Mouse (Mus musculus) gastrocnemius, postnatal 25 days (tissue): ENCODE measurements around the gene Pgpep1l. TPM values are rescaled to one million over a fixed set of nuclear protein-coding genes. Genes with fewer than 3 reads are reported as not detected.

Experiments
- DNase-seq: peaks from one replicate; pipeline ENCODE4 v3.0.0; 2022
- total RNA-seq, 2 experiments: library from RNA; stranded (reverse); gene quantifications; 1 replicate in 1 of 2; 2 replicates in 1 of 2; pipeline ENCODE4 v1.2.3; 2021

The Pgpep1l gene
- total RNA-seq, 2 experiments from 2014 or later: 4.4 to 5.0 TPM

GRCm38 (mm10) chr7:68262612-68263200 lies 1.3 kb downstream of the Pgpep1l start:
- DNase-seq: no peak

- no peak for DNase-seq
Measured at GRCm38 (mm10) chr7:68259523-68260081, 4.4 kb downstream of the Pgpep1l start.

GRCm38 (mm10) chr7:68258326-68259150 lies 5.5 kb downstream of the Pgpep1l start:
- no peak for DNase-seq

GRCm38 (mm10) chr7:68257767-68258166 lies 6.3 kb downstream of the Pgpep1l start:
- DNase-seq: no peak

GRCm38 (mm10) chr7:68250902-68251301 lies 13.1 kb downstream of the Pgpep1l start:
- DNase-seq: no peak

GRCm38 (mm10) chr7:68250411-68250810 lies 13.6 kb downstream of the Pgpep1l start:
- no peak for DNase-seq

- no peak for DNase-seq
Measured at GRCm38 (mm10) chr7:68246249-68246648, 17.8 kb downstream of the Pgpep1l start.

GRCm38 (mm10) chr7:68245681-68246080 lies 18.4 kb downstream of the Pgpep1l start:
- DNase-seq: no peak

GRCm38 (mm10) chr7:68241205-68241604 lies 22.8 kb downstream of the Pgpep1l start:
- no peak for DNase-seq

GRCm38 (mm10) chr7:68239220-68239827 lies 24.7 kb downstream of the Pgpep1l start:
- DNase-seq: no peak

GRCm38 (mm10) chr7:68236817-68237216 lies 27.2 kb downstream of the Pgpep1l start:
- no peak for DNase-seq

GRCm38 (mm10) chr7:68233619-68234223 lies 30.3 kb downstream of the Pgpep1l start:
- no peak for DNase-seq

- DNase-seq: no peak
Measured at GRCm38 (mm10) chr7:68232521-68232920, 31.5 kb downstream of the Pgpep1l start.

GRCm38 (mm10) chr7:68230831-68231230 lies 33.2 kb downstream of the Pgpep1l start:
- DNase-seq: no peak

- DNase-seq: no peak
Measured at GRCm38 (mm10) chr7:68228491-68228890, 35.5 kb downstream of the Pgpep1l start.

GRCm38 (mm10) chr7:68227621-68228020 lies 36.4 kb downstream of the Pgpep1l start:
- no peak for DNase-seq

- no peak for DNase-seq
Measured at GRCm38 (mm10) chr7:68227021-68227420, 37.0 kb downstream of the Pgpep1l start.

GRCm38 (mm10) chr7:68225427-68226054 lies 38.5 kb downstream of the Pgpep1l start:
- DNase-seq: no peak

- DNase-seq: no peak
Measured at GRCm38 (mm10) chr7:68224006-68224405, 40.0 kb downstream of the Pgpep1l start.

GRCm38 (mm10) chr7:68223356-68223808 lies 40.7 kb downstream of the Pgpep1l start:
- peak; percentile 88 for DNase-seq

GRCm38 (mm10) chr7:68221677-68222230 lies 42.3 kb downstream of the Pgpep1l start:
- no peak for DNase-seq

GRCm38 (mm10) chr7:68218879-68219278 lies 45.2 kb downstream of the Pgpep1l start:
- DNase-seq: no peak
